Mouse (Mus musculus) CH12.LX (cell line): ENCODE results near the gene Cacna2d2.

ENCODE experiments used
- CHD2 ChIP-seq: IDR thresholded peaks from 2 replicates; pipeline ENCODE4 v1.6.1; 2011; ENCODE audit warnings: low read length, improper control_type of control experiment
- CTCF ChIP-seq, 2 experiments: IDR thresholded peaks in 1 of 2; conservative IDR thresholded peaks in 1 of 2; 2 replicates each; pipeline ENCODE4 v1.5.1; 2011 to 2012; ENCODE audit warnings: low read depth in 2 of 2, low read length in 2 of 2, improper control_type of control experiment in 1 of 2, inconsistent platforms in 1 of 2, mild to moderate bottlenecking in 1 of 2, moderate library complexity in 1 of 2
- E2F4 ChIP-seq: IDR thresholded peaks from 2 replicates; pipeline ENCODE4 v1.6.1; 2011; ENCODE audit warnings: low read depth, low read length, improper control_type of control experiment; ENCODE audit not compliant: insufficient replicate concordance
- EP300 ChIP-seq: IDR thresholded peaks from 2 replicates; pipeline ENCODE4 v1.6.1; 2011; ENCODE audit warnings: low read length, improper control_type of control experiment
- IRF4 ChIP-seq: IDR thresholded peaks from 2 replicates; pipeline ENCODE4 v1.6.1; 2014; ENCODE audit warnings: low read depth, mild to moderate bottlenecking, inconsistent platforms, low read length, improper control_type of control experiment
- MEF2A ChIP-seq: IDR thresholded peaks from 2 replicates; pipeline ENCODE4 v1.6.1; 2014; ENCODE audit warnings: low read depth, mild to moderate bottlenecking, inconsistent platforms, low read length, improper control_type of control experiment, borderline replicate concordance
- MXI1 ChIP-seq: IDR thresholded peaks from 2 replicates; pipeline ENCODE4 v1.6.1; 2011; ENCODE audit warnings: mild to moderate bottlenecking, low read depth, low read length, improper control_type of control experiment
- NELFE ChIP-seq: IDR thresholded peaks from 2 replicates; pipeline ENCODE4 v1.6.1; 2011; ENCODE audit warnings: low read depth, low read length, improper control_type of control experiment
- POLR2A ChIP-seq: IDR thresholded peaks from 2 replicates; pipeline ENCODE4 v1.6.1; 2011; ENCODE audit warnings: low read depth, mild to moderate bottlenecking, improper control_type of control experiment, low read length
- UBTF ChIP-seq: IDR thresholded peaks from 2 replicates; pipeline ENCODE4 v1.6.1; 2012; ENCODE audit warnings: low read depth, mild to moderate bottlenecking, inconsistent platforms, low read length, improper control_type of control experiment, moderate library complexity
- USF1 ChIP-seq: IDR thresholded peaks from 2 replicates; pipeline ENCODE4 v1.6.1; 2014; ENCODE audit warnings: low read depth, mild to moderate bottlenecking, inconsistent platforms, low read length, improper control_type of control experiment

GRCm38 (mm10) chr9:107578587-107578986 lies 179.2 kb downstream of the Cacna2d2 start, which contains the start of gene Naa80:
- TF ChIP-seq USF1 (no peak), MEF2A (no peak), CHD2 (no peak), MXI1 (no peak), E2F4 (no peak), UBTF (no peak), POLR2A (no peak), IRF4 (no peak), EP300 (no peak), NELFE (no peak), CTCF (conservative IDR thresholded peaks at IDR 0.05 in 1 of 2, IDR thresholded peaks at IDR 0.05 in 1 of 2; ENCODE audit: low read depth in 2 of 2, low read length in 2 of 2) (no peak)
